Mouse (Mus musculus) hematopoietic stem cell, adult 5-6 weeks (primary cell): ENCODE measurements around the gene Htatsf1. TPM values are rescaled to one million over a fixed set of nuclear protein-coding genes. Genes with fewer than 3 reads are reported as not detected.
A peak's percentile ranks its signal among the peaks of the same experiment; 100 is the strongest.

Experiments used
- ATAC-seq, 2 experiments: fragments of 125-278 bp in 1 of 2; replicated peaks in 1 of 2; 2 replicates each; pipeline ENCODE4 v1.8.0; 2016 to 2017; ENCODE audit warnings: inconsistent platforms in 2 of 2, mild to moderate bottlenecking in 2 of 2, moderate number of reproducible peaks in 2 of 2, low read depth in 1 of 2, moderate TSS enrichment in 1 of 2; ENCODE audit not compliant: low FRiP score in 2 of 2, poor library complexity in 2 of 2, severe bottlenecking in 2 of 2, insufficient read depth in 1 of 2, low TSS enrichment in 1 of 2
- total RNA-seq: library from RNA; stranded (forward); fragments of 172-1452, 232-1000 nt; gene quantifications from 2 replicates; pipeline ENCODE4 v1.2.3, GENCODE M21; 2017

Htatsf1 gene
- 86.9 and 102 TPM in 2 replicates for total RNA-seq

DNA sequence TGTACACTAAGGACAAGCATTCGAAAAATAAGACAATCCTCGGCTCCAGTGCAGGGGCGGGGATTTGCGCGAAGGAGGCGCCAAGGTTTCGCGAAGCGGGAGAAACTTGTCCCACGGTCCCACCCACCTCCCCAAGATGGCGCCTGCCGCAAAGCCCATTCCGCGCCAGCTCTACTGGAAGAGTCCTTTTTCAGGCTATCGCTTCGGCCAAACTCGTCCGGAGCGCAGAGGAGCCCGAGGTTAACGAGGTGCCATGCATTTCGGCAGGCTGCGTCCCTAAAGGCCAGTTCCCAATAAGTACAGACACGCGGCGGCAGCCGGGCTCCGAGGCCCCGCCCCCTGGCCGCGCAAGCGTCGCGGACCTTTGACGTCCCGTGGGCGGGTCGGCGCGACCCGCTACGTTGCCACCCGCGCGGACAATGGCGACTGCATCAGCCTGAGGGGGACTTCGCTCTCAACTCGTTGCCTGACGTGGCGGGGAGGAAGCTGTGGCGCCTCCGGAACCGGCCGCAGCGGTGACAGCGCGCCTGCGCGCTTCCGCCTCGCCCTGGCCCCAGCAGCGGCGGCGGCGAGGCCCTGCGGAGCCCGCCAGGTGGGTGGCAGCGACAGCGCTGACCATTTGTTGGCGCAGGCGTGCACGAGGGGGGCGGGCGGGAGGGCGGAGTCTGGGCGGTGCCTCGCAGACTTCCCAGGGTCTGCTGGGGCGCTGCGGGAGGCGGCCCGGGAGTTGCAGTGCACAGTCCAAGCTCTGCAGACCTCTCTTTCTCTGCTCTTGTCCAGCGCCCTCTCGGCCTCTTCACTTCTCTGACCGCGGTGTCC lies at the start of gene Htatsf1:
TSS of gene Htatsf1 (plus strand) at position 410 of the 819 bp plus-strand sequence.
- peak; percentile 90 to 94 for ATAC-seq

DNA sequence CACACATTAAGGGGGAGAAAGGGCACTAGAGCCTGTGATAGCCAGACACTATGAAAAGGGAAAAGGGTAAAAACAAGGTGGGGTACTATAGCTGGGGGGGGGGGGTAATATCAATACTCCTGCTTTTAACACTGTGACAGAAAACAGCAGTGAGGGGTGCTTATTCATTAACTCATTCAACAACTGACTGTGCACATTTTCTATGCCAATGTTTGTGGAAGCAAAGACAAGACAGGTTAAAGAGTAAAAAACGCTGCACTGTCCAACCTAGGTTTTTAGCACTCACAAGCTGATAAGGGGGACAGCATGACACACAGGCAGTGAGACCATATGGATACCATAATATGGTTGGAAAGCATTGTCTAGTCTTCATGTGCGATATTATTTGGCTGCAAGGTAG lies 40.5 kb upstream of the Htatsf1 start:
- ATAC-seq, result no peak

DNA sequence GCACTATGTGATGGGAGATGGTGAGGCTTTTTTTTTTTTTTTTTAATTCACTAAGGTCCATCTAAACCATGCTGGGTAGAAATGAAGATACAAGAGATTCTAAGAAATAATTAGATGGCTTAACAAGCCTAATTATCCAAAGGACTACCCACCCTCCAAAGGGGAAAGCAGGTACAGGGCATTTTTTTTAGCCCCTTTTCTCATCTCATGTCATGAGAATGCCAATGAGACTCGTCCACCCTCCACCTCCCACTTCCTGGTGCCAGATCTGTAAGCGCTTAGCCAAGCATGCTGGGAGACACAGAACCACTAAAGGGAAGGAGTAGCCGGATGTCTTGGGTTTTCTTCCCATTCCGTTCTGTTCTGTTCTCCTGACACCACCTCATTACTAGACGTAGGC lies 10.6 kb upstream of the Htatsf1 start, which contains the start of gene Brs3:
TSS of gene Brs3 (plus strand) at position 301 of the 400 bp plus-strand sequence.
- no peak for ATAC-seq

DNA sequence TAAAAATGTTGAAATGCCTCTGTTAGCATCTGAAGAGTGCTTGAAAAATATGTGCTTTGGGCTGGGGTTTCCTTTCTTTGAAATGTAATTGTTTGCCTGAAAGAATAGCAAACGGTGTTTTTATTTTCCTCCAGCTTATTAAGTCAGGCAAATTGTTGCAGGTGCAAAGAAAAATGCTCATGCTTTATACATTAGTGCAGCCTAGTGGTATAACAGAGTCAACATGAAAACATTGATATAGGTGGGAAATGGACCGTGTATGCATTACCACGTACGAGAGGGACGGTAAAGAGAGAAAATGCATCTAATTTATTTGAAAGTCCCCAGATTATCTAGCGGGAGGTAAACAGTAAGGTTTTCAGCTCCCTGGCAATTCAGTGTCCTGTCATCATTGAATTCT lies 9.5 kb upstream of the Htatsf1 start:
- no peak for ATAC-seq

DNA sequence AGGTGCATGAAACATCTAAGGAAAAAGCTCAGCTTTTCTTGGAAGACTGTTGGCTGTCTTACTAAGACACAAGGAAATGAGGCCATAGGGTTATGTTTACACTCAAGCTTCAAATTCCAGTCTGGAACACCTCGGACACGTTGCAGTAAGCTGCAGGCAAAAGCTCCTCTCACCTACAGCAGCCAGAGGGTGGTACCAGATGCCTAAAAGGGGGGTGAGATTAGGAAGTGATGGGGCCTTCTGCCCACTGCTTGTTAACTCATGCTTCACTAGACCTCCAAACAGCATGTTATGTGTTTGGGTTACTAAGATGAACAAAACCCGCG lies 572 bp upstream of the Htatsf1 start:
- ATAC-seq, result peak; percentile 50

DNA sequence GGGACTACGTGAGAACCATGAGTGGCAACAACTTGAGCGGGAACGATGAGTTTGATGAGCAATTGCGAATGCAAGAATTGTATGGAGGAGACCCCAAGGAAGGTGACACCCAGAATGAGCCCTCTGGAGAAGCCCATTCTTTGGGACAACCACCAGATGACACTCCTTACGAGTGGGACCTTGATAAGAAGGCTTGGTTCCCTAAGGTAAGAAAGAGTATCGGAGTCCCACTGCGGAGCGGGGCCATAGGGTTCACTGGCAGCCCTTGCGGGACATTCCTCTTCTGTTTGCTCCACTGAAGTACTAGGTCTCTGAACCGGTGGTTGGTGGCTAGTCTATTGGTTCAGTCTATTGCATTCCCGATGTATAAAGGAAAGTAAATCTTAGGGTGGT lies 606 bp downstream of the Htatsf1 start:
- 0 out of 4 replicates have a peak, but pooled peaks of 1 of the 2 experiments have one; percentile 9 for ATAC-seq

DNA sequence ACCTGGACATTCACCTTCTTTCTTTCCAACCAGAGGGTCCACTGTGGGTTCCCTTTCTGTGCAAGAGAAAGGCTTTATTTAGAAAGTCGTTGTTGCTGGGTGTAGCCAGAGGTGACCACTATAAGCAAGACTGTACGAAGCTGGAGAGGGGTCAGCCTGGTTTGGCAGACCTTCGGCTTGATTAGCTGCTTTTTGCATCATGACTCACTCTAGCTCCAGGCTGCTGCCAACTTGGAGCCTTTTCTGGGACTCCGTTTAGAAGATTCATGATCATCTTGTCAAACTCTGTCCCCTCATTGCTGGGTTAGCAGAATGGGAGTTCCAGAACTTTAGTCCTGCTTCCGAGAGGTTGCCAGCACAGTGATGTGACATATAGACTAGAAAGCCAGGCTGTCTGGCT lies 28.1 kb downstream of the Htatsf1 start:
- no peak for ATAC-seq

DNA sequence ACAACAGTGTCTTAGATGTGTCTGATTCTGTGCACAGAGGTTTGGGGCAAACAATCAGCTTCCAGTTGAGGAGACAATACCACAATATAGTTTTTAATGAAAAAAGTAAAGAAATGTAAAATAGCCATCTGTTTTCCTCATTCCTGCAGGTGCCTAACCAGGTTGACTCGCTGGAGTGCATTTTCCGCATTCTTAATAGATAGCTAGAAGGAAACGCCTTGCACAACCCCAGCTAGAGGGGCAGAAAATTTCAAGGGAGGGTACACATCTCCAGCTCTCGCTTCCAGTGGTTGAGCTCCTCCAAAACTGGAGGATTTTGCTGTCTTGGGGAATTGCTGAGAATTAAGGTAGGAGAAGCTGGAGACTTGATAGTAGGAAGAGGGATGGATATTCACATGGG lies 34.4 kb downstream of the Htatsf1 start, which contains the start of gene Vgll1:
TSS of gene Vgll1 (plus strand) at position 301 of the 400 bp plus-strand sequence.
- ATAC-seq, result no peak

DNA sequence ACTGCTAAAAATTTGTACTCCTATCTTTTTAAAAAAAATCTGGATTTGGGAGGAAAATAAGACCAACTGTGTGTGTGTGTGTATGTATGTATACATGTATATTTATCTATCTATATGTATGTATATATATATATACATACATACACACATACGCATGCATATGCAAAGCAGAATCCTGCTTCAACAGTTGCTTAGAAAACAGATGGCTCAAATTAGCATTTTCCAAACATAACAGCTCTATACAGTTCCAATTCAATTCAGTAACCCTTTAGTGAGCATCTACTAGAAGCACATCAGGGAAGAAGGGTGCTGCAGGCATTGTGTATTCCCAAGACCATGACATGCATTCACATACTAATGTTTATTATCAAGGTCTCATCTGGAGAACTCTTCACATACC lies 50.0 kb downstream of the Htatsf1 start:
- no peak for ATAC-seq

DNA sequence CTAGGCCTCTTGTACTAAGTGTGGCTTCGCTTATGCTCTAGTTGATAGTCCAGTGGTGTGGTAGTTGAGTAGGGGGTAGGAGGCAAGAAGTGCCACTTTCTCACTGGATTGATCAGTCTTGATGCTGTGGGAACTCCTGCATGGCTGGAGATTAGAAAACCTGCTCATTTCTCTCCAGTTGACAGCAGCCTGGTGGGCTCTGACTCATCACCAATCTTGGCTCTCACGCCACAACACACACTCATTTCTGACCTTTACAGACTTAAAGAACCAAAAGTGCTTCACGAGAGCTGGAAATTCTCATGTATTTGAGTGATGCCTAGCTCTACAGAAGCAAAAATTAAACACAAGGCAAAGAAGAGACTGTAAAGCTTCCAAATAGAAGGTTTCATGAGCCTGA lies 53.6 kb downstream of the Htatsf1 start:
- ATAC-seq, result no peak

Other genes with a start within 250 kb of the Htatsf1 start
- gene Map7d3, start 231.3 kb upstream of the Htatsf1 start, total RNA-seq, result 3.4 and 5.2 TPM in 2 replicates
- not detected in 2 replicates for gene Adgrg4, start 183.4 kb upstream of the Htatsf1 start, total RNA-seq
- not detected in 2 replicates for gene Brs3, start 10.5 kb upstream of the Htatsf1 start, total RNA-seq
- not detected in 2 replicates for gene Vgll1, start 34.5 kb downstream of the Htatsf1 start, total RNA-seq
- gene Cd40lg, start 158.6 kb downstream of the Htatsf1 start, total RNA-seq, result not detected in 2 replicates